Mouse (Mus musculus): Measurements from ENCODE around the gene Whrn. TPM values are rescaled to one million over a fixed set of nuclear protein-coding genes. Genes with fewer than 3 reads are reported as not detected.

Whrn gene
- polyA plus RNA-seq, 1 experiment = not detected

GRCm38 (mm10) chr4:63503949-63504348 is 8.2 kb upstream of the Whrn start:
- no peak for TF ChIP-seq GATA1 (IDR thresholded peaks at IDR 0.05; ENCODE audit: low read length)

GRCm38 (mm10) chr4:63501050-63501449 is 5.3 kb upstream of the Whrn start:
- TF ChIP-seq GATA1 (IDR thresholded peaks at IDR 0.05; ENCODE audit: low read length) = no peak

DNA sequence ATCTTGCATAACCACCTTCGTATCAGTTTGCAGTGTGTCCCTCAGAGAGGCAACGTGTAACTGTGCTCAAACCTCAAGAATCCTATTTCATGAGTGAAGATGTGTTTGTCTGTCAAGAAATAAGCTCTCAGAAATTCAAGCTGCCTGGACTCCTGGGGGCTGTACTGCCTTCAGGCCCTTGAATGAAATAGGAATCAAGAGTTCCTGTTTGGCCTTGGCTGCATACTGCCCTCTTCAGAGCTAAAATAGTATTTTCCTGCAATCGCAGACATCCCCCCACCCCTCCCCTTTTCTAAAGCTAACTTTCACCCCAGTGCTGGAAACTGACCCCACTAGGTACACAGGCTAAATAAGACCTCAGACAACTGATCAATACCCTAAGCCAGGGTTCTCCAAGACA is 2.6 kb upstream of the Whrn start:
- no peak for TF ChIP-seq GATA1 (IDR thresholded peaks at IDR 0.05; ENCODE audit: low read length)

DNA sequence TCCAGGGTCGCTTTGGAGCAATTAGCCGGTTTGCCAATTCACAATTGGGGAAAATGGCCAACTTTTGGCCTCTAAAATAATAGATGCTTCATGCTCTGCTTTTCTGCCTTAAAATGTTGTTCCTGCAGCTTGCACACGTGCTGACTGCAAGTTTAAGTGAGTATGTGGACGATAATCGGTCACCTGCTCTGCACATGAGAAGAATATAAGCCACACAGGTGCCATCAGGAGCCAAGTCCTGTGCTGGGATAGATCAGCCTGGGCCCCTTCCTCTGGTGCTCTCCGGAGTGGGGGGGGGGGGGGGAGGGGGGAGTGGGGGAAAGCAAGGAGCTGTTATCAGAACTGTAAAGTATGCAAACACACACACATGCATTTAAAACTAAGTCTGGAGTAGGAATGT is 521 bp upstream of the Whrn start:
- no peak for TF ChIP-seq GATA1 (IDR thresholded peaks at IDR 0.05; ENCODE audit: low read length)

DNA sequence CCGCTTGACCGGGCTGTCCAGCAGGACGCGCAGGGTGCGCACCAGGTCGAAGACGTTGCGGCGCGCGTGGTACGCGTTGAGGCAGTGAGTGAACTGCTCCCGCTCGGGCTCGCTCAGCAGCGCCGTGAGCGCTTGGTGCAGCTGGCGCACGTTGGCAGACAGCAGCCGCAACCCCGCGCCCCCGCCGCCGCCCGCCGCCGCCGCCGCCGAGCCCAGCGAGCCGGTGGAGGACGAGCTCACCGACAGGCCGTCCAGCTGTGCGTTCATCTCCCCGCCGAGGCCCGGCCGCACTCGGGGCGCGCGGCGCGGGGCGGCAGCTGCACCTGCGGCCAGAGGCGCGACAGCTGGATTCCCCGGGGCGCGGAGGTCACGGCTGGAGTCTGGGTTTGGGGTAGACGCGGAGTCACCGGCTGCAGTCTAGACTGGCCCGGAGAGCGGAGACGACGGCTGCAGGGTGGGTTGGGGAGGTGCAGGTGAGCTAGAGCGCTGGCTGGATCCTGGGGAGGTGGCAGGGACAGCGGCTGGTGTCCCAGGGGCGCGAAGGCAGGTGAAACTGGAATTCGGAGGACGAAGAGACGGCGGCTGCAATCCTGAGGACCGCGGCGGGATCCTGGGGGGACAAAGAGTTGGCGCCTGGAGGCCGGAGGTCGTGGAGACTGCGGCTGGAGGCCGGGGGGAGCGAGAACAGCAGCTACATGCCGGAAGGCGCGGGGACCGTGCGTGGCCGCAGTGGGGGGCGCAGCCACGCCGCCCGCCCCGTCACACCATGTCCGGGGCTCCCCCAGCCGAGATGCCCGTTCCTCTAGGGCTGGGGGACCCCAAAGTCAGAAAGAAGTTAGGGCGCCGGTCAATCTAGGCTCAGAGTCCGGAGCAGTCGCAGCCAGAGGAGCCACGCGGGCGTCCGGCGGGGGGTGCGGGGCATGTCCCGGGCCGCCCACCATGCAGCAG is 550 bp downstream of the Whrn start:
- no peak for TF ChIP-seq GATA1 (IDR thresholded peaks at IDR 0.05; ENCODE audit: low read length)

GRCm38 (mm10) chr4:63494401-63494966 is 1.3 kb downstream of the Whrn start:
- TF ChIP-seq GATA1 (IDR thresholded peaks at IDR 0.05; ENCODE audit: low read length) = no peak

- TF ChIP-seq GATA1 (IDR thresholded peaks at IDR 0.05; ENCODE audit: low read length) = no peak
These were observed 2.3 kb downstream of the Whrn start for GRCm38 (mm10) chr4:63493351-63494121.

- TF ChIP-seq GATA1 (IDR thresholded peaks at IDR 0.05; ENCODE audit: low read length) = no peak
These were observed 4.3 kb downstream of the Whrn start for GRCm38 (mm10) chr4:63491521-63491920.

- TF ChIP-seq GATA1 (IDR thresholded peaks at IDR 0.05; ENCODE audit: low read length) = no peak
These were observed 5.6 kb downstream of the Whrn start for GRCm38 (mm10) chr4:63490146-63490545.

- no peak for TF ChIP-seq GATA1 (IDR thresholded peaks at IDR 0.05; ENCODE audit: low read length)
These were observed 6.1 kb downstream of the Whrn start for GRCm38 (mm10) chr4:63489676-63490075.

- TF ChIP-seq GATA1 (IDR thresholded peaks at IDR 0.05; ENCODE audit: low read length) = no peak
These were observed 7.9 kb downstream of the Whrn start for GRCm38 (mm10) chr4:63487916-63488315.

GRCm38 (mm10) chr4:63487256-63487655 is 8.5 kb downstream of the Whrn start:
- no peak for TF ChIP-seq GATA1 (IDR thresholded peaks at IDR 0.05; ENCODE audit: low read length)

DNA sequence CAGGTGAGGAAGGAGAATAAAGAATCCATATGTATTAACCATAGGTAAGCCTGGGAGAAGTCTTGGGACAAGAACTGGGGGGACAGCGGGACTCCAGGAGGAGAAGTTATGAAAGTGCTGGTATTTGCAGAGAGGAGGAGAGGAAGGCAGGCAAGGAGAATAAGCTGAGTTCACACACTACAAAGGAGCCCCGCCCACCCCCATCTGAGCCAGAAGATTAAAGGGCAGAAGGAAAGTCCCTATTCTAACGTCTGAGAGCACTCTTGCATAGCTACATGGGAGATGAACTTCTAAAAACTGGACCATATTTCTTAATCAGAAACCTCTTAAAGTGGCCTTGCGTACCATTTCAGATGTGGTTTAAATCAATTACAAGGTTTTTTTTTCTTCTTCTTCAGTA is 9.3 kb downstream of the Whrn start:
- TF ChIP-seq GATA1 (IDR thresholded peaks at IDR 0.05; ENCODE audit: low read length) = no peak

GRCm38 (mm10) chr4:63483741-63484140 is 12.1 kb downstream of the Whrn start:
- no peak for TF ChIP-seq GATA1 (IDR thresholded peaks at IDR 0.05; ENCODE audit: low read length)

- TF ChIP-seq GATA1 (IDR thresholded peaks at IDR 0.05; ENCODE audit: low read length) = no peak
These were observed 15.0 kb downstream of the Whrn start for GRCm38 (mm10) chr4:63480845-63481167.
